Mouse (Mus musculus) embryo, embryonic 10.5 days (tissue): ENCODE data around the gene Slc16a5.

ENCODE experiments used
- DNase-seq: peaks from one replicate; pipeline ENCODE4 v3.0.0-alpha.2; 2015; ENCODE audit warnings: low spot score

Slc16a5 gene

DNA sequence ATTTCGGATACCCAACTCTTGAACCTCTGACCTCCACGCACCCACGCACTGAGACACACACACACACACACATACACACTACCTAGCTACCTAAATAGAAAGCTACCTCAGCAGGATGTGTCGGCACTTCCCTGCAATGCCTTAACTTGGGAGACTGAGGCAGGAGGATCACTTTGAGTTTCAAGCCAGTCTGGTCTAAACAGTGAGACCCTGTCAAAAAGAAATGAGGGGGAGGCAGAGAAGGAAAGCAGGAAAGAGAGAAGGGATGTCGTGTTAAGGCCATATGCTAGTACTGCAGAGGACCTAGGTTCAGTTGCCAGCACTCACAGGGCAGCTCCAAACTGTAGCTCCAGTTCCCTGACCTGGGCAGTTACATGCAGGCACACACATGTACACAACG lies 52.7 kb downstream of the Slc16a5 start:
- DNase-seq, result no peak

DNA sequence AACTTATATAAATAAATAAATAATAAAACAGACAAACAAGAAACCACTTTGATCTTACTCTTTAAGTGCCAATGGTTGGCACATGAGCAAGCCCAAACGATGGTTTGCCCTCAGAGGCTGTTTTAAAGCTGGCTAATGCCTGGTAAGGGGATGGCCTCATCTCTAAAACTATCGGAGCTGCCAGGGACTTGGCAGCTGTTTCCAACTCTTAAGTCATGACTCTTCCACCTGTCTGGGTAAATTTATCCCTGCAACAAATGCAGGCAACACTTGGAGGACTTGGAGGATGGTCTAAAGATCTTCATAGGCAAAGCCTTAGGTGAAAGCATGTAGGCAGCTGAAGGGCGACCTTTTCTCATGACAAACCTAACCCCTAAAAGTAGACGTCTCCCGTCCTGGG lies 54.7 kb downstream of the Slc16a5 start:
- no peak for DNase-seq

DNA sequence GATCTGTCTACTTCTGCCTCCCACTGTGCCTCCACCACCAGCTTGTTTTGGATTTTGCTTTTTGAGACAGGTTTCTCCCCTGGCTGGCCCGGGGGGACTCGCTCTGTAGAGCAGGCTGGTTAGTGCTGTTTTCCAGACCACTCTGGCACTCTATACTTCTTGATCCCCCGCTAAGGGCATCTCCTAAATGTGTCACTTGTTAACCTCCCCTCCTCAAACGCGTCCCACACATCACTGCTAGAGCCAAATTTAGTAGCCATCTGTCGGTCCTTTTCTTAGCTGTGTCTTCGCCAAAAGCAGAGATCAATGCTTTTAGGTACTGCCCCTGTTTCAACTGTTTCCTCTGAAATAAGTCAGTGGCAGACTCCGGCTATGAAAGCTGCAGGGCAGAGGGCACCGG lies 56.4 kb downstream of the Slc16a5 start:
- no peak for DNase-seq

DNA sequence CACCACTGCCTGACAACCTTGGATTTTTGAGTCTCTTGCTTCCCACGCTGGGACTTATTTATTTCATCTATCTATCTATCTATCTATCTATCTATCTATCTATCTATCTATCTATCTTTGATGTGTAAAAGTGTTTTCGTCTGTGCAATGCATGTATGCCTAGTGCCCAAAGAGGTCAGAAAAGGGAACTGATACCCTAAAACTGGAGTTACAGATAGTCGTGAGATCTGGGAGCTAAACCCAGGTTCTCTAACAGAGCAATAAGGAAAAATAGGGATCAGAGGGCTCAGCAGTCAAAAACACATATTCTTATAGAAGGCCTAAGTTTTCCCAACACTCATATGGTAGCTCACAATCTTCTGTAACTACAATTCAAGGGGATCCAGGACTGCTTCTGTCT lies 57.3 kb downstream of the Slc16a5 start:
- DNase-seq, result no peak

DNA sequence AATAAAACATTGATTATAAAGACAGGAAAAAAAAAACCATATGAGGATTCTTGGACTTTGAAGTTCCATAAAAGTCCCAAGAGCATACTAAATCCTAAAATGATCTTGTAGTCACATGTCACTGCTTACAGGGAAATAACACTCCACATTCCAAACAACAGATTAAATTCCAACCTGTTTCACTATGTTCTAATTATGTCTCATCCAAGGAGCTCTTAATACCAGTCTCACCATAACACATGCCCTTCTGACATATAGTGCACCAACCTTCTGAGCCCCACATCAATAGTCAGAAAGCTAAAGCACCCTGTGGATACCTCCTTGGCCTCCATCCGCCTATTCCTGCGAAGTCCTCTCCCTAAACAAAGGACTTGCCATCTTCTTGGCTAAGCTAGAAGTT lies 57.9 kb downstream of the Slc16a5 start:
- no peak for DNase-seq

DNA sequence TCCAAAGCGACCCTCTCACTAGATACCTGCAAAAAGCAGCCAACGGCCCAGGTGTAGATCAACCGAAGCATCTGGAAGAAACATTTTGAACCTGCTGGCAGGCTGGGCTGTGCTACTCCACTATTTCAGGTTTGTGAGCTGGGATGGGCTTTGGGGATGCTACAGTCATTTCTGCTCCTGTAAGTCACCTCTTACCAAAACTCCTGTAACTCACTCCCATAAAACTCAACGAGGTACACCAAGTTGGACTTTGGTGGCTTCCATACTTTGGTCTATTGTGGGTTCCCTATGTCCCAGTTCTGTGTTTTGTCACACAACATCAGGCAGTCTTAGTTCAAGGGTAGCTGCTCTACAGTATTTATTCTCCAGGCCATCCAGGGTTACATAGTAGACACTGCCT lies 58.8 kb downstream of the Slc16a5 start:
- DNase-seq, result no peak

DNA sequence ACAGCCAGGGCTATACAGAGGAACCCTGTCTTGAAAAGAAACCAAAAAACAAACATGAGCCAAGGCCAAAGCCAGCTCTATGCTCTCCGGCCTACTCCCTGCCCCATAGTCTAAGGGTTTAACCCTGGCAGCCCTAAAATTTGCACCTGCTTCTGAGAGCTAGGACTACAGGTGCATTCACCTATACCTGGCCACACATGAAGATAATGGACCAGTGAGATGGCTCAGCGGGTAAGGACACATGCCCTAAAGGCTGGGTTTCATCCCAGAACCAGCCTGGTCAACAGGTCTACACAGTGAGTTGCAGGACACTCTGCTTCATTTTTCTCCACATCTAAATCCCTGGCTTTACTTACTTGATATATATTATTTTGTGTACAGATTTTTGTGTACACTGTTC lies 60.0 kb downstream of the Slc16a5 start:
- no peak for DNase-seq

DNA sequence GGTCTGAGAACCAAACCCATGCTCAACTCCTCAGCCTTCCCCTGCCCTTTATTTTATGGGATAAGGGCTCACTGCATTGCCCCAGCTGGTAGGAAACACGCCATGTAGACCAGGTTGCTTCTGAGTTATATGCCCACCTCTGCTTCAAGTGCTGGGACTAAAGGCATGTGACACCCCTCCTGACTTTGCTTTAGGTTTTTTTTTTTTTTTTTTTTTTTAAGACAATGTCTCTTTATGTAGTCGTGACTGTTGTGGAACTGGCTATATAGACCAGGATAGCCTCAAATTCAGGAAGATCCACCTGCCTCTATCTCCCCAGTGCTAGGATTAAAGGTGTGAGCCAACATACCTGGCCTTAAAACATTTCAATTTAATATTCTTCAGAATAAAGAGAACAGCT lies 60.4 kb downstream of the Slc16a5 start:
- no peak for DNase-seq
